Mouse (Mus musculus) heart, embryonic 16.5 days (tissue): ENCODE measurements around the gene Mrpl43. TPM values are rescaled to one million over a fixed set of nuclear protein-coding genes. Genes with fewer than 3 reads are reported as not detected.
A peak's percentile ranks its signal among the peaks of the same experiment; 100 is the strongest.

ENCODE experiments used
- ATAC-seq: fragments of 200-750 bp; cut with Nextera tagmentation; replicated peaks from 2 replicates; pipeline ENCODE4 v1.8.0; 2017; ENCODE audit warnings: moderate number of reproducible peaks; ENCODE audit not compliant: insufficient read depth, low FRiP score; ENCODE audit errors: extremely low read depth
- H3K27ac ChIP-seq: fragments of 300-500 bp; sonication (generic); 2 replicates; pipeline ENCODE4 v1.5.1; 2014; ENCODE audit warnings: mild to moderate bottlenecking, low read length, control low read depth, moderate library complexity
- H3K27me3 ChIP-seq: fragments of 300-500 bp; sonication (generic); 2 replicates; pipeline ENCODE4 v1.6.1; 2014; ENCODE audit warnings: low read length, mixed read lengths; ENCODE audit not compliant: control insufficient read depth, insufficient read depth
- H3K36me3 ChIP-seq: fragments of 300-500 bp; sonication (generic); 2 replicates; pipeline ENCODE4 v1.6.1; 2014; ENCODE audit not compliant: control insufficient read depth, insufficient read depth
- H3K4me1 ChIP-seq: fragments of 300-500 bp; sonication (generic); 2 replicates; pipeline ENCODE4 v1.6.1; 2014; ENCODE audit warnings: low read length, mixed read lengths; ENCODE audit not compliant: control insufficient read depth, insufficient read depth
- H3K4me2 ChIP-seq: fragments of 300-500 bp; sonication (generic); 2 replicates; pipeline ENCODE4 v1.6.1; 2014; ENCODE audit warnings: low read depth, mild to moderate bottlenecking, control low read depth, low read length
- H3K4me3 ChIP-seq: fragments of 300-500 bp; sonication (generic); 2 replicates; pipeline ENCODE4 v1.5.1; 2014; ENCODE audit warnings: mild to moderate bottlenecking, control low read depth, low read length
- H3K9ac ChIP-seq: fragments of 300-500 bp; sonication (generic); 2 replicates; pipeline ENCODE4 v1.6.1; 2014; ENCODE audit warnings: low read length, control low read depth
- H3K9me3 ChIP-seq: fragments of 300-500 bp; sonication (generic); replicated peaks from 2 replicates; pipeline ENCODE4 v1.6.1; 2016; ENCODE audit warnings: low read length; ENCODE audit not compliant: control insufficient read depth
- WGBS: fragments of 180-500 bp; shearing (Covaris S2); extraction: QIAGEN DNeasy Blood & Tissue Kit; methylation state at CpG from one replicate; pipeline ENCODE4 v1.1.7; 2014; 5-methylcytosine and 5-hydroxymethylcytosine counted together
- polyA plus RNA-seq: library from polyadenylated mRNA; unstranded; fragments of >200 nt; fragmentation: Nextera tagmentation; extraction: Ambion mirVana; gene quantifications from 2 replicates; pipeline ENCODE4 v1.2.1, GENCODE M21; 2015

Gene Mrpl43
- polyA plus RNA-seq, 1 experiment from 2014 or later: 64.4 TPM

DNA sequence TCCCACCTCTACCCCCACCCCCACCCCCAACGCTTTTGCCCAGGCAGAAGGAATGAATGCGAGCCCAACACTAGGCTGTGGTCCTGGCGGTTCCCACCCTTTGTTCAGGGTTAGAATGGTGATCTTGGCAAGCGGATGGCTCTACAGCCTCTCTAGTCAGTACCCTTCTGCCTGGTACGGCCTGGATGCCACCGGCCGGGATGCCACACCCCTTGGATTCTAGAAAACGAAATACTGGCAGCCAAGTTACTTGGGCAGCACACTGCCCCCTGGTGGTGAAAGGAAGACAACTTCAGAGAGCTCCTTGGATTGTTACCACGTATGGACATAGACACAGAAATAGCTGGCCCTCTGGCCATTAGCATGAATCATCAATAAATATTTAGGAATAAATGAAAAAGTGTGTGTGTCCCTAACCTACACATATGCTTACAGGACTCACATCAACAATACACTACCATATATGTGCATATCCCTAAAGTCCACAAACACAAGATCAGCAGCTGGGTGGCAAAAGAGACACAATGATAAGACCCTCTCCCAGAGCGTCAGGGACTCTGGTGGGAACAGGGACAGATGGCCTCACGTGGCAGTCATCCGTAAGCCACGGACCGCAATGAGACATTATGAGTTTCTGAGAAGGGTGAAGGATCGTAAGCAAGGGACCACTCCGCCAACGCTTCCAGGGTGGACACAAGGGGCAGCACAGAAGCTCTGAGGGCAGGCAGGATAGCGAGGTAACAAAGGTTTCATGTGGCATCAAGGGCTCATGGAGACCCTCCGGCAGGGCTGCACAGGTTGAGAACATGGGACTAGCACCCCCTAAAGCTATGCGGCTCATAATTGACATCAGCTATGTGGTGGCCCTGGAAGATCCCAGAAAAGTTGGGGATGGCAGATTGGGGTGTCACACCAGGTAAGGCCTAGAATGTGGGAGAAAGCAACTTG, 24.8 kb upstream of the Mrpl43 start:
- Histone ChIP-seq H3K4me2 (peak overlapping the region; percentile 67), H3K36me3 (peaks cover 20% of the 10 kb centered on the region), H3K4me3 (peak overlapping the region; percentile 39), H3K27me3 (no peaks in the 10 kb centered on the region), H3K9me3 (no peaks in the 10 kb centered on the region), H3K4me1 (peaks cover 30% of the 10 kb centered on the region), H3K27ac (no peak overlapping the region), H3K9ac (peak overlapping the region; percentile 60)
- ATAC-seq: peak; percentile 43
- WGBS: 37% methylated on average over 20 of the region's 20 CpGs

GRCm38 (mm10) chr19:45030111-45030510, 23.9 kb upstream of the Mrpl43 start:
- Histone ChIP-seq H3K9ac (no peak overlapping the region), H3K4me1 (peaks cover 30% of the 10 kb centered on the region), H3K4me3 (no peak overlapping the region), H3K27ac (no peak overlapping the region), H3K36me3 (peaks cover 28% of the 10 kb centered on the region), H3K9me3 (no peaks in the 10 kb centered on the region), H3K4me2 (no peak overlapping the region), H3K27me3 (no peaks in the 10 kb centered on the region)
- peak; percentile 18; the same call in 1 of the 2 replicates for ATAC-seq
- WGBS: 27% methylated on average over 8 of the region's 8 CpGs

GRCm38 (mm10) chr19:45029571-45029970, 23.3 kb upstream of the Mrpl43 start:
- H3K27me3 ChIP-seq: no peaks in the 10 kb centered on the region
- ATAC-seq: no peak
- H3K36me3 ChIP-seq: peaks cover 34% of the 10 kb centered on the region
- no peak overlapping the region for H3K4me2 ChIP-seq
- H3K9me3 ChIP-seq: no peaks in the 10 kb centered on the region
- no peak overlapping the region for H3K4me3 ChIP-seq
- H3K27ac ChIP-seq: no peak overlapping the region
- WGBS: 63% methylated on average over 9 of the region's 9 CpGs
- peaks cover 30% of the 10 kb centered on the region for H3K4me1 ChIP-seq
- no peak overlapping the region for H3K9ac ChIP-seq

GRCm38 (mm10) chr19:45028746-45029145, 22.5 kb upstream of the Mrpl43 start:
- Histone ChIP-seq H3K27ac (no peak overlapping the region), H3K9ac (no peak overlapping the region), H3K27me3 (no peaks in the 10 kb centered on the region), H3K9me3 (no peaks in the 10 kb centered on the region), H3K4me2 (no peak overlapping the region), H3K36me3 (peaks cover 39% of the 10 kb centered on the region), H3K4me1 (peaks cover 30% of the 10 kb centered on the region), H3K4me3 (no peak overlapping the region)
- ATAC-seq: no peak
- WGBS: 42% methylated on average over 19 of the region's 19 CpGs

GRCm38 (mm10) chr19:45027848-45028247, 21.6 kb upstream of the Mrpl43 start:
- H3K4me2 ChIP-seq: no peak overlapping the region
- ATAC-seq: no peak
- H3K4me1 ChIP-seq: peaks cover 30% of the 10 kb centered on the region
- 78% methylated on average over 6 of the region's 6 CpGs for WGBS
- no peak overlapping the region for H3K4me3 ChIP-seq
- no peaks in the 10 kb centered on the region for H3K27me3 ChIP-seq
- no peak overlapping the region for H3K27ac ChIP-seq
- peaks cover 44% of the 10 kb centered on the region for H3K36me3 ChIP-seq
- H3K9ac ChIP-seq: no peak overlapping the region
- no peaks in the 10 kb centered on the region for H3K9me3 ChIP-seq

- H3K27ac ChIP-seq: no peak overlapping the region; the same call in none of the 2 replicates
- 62% methylated on average over 6 of the region's 6 CpGs for WGBS
- H3K4me2 ChIP-seq: no peak overlapping the region
Measured at GRCm38 (mm10) chr19:45026958-45027670, 20.9 kb upstream of the Mrpl43 start.

GRCm38 (mm10) chr19:45025937-45026568, 19.8 kb upstream of the Mrpl43 start:
- Histone ChIP-seq H3K27ac (no peak overlapping the region), H3K4me2 (no peak overlapping the region), H3K27me3 (no peaks in the 10 kb centered on the region), H3K9me3 (no peaks in the 10 kb centered on the region), H3K4me3 (no peak overlapping the region), H3K4me1 (peaks cover 20% of the 10 kb centered on the region), H3K36me3 (peaks cover 52% of the 10 kb centered on the region), H3K9ac (no peak overlapping the region)
- no peak for ATAC-seq
- 91% methylated on average over 37 of the region's 37 CpGs for WGBS

More at GRCm38 (mm10) chr19:45026958-45027670, 20.9 kb upstream of the Mrpl43 start:
- no peak for ATAC-seq
- no peaks in the 10 kb centered on the region for H3K27me3 ChIP-seq
- peaks cover 25% of the 10 kb centered on the region for H3K4me1 ChIP-seq
- H3K9me3 ChIP-seq: no peaks in the 10 kb centered on the region
- H3K9ac ChIP-seq: no peak overlapping the region
- H3K36me3 ChIP-seq: peaks cover 46% of the 10 kb centered on the region
- no peak overlapping the region for H3K4me3 ChIP-seq

GRCm38 (mm10) chr19:45024775-45025174, 18.5 kb upstream of the Mrpl43 start:
- Histone ChIP-seq H3K27me3 (no peaks in the 10 kb centered on the region), H3K27ac (no peak overlapping the region), H3K9me3 (no peaks in the 10 kb centered on the region), H3K4me3 (no peak overlapping the region), H3K4me1 (peaks cover 21% of the 10 kb centered on the region), H3K4me2 (no peak overlapping the region), H3K36me3 (peaks cover 52% of the 10 kb centered on the region), H3K9ac (no peak overlapping the region)
- WGBS: 88% methylated on average over 20 of the region's 20 CpGs
- no peak for ATAC-seq
